Mouse (Mus musculus) kidney, embryonic 16.5 days (tissue): ENCODE data around the gene Srpk1. TPM values are rescaled to one million over a fixed set of nuclear protein-coding genes. Genes with fewer than 3 reads are reported as not detected.

Experiments used
- ATAC-seq: fragments of 200-750 bp; cut with Nextera tagmentation; 2 replicates; pipeline ENCODE4 v1.8.0; 2017; ENCODE audit warnings: moderate TSS enrichment; ENCODE audit not compliant: low FRiP score, low TSS enrichment
- H3K27ac ChIP-seq: fragments of 300-500 bp; sonication (generic); 2 replicates; pipeline ENCODE4 v1.5.1; 2014; ENCODE audit warnings: low read length
- H3K27me3 ChIP-seq: fragments of 300-500 bp; sonication (generic); 2 replicates; pipeline ENCODE4 v1.6.1; 2014; ENCODE audit warnings: low read length, control low read depth, mixed read lengths; ENCODE audit not compliant: insufficient read depth
- H3K36me3 ChIP-seq: fragments of 300-500 bp; sonication (generic); 2 replicates; pipeline ENCODE4 v1.6.1; 2014; ENCODE audit warnings: low read length, control low read depth, mixed read lengths; ENCODE audit not compliant: insufficient read depth
- H3K4me1 ChIP-seq: fragments of 300-500 bp; sonication (generic); 2 replicates; pipeline ENCODE4 v1.6.1; 2014; ENCODE audit warnings: low read length, control low read depth, mixed read lengths; ENCODE audit not compliant: insufficient read depth
- H3K4me2 ChIP-seq: fragments of 300-500 bp; sonication (generic); replicated peaks from 2 replicates; pipeline ENCODE4 v1.6.1; 2014; ENCODE audit warnings: low read depth, low read length
- H3K4me3 ChIP-seq: fragments of 300-500 bp; sonication (generic); 2 replicates; pipeline ENCODE4 v1.5.1; 2014; ENCODE audit warnings: mild to moderate bottlenecking, low read length
- H3K9ac ChIP-seq: fragments of 300-500 bp; sonication (generic); replicated peaks from 2 replicates; pipeline ENCODE4 v1.6.1; 2014; ENCODE audit warnings: low read length
- H3K9me3 ChIP-seq: fragments of 300-500 bp; sonication (generic); 2 replicates; pipeline ENCODE4 v1.6.1; 2016; ENCODE audit warnings: low read length, control low read depth
- WGBS: fragments of 180-500 bp; shearing (Covaris S2); extraction: QIAGEN DNeasy Blood & Tissue Kit; methylation state at CpG from one replicate; pipeline ENCODE4 v1.1.7; 2014; 5-methylcytosine and 5-hydroxymethylcytosine counted together
- polyA plus RNA-seq: library from polyadenylated mRNA; unstranded; fragments of >200 nt; fragmentation: Nextera tagmentation; extraction: Ambion mirVana; gene quantifications from 2 replicates; pipeline ENCODE4 v1.2.1, GENCODE M21; 2015

Srpk1 gene
- polyA plus RNA-seq, 1 experiment from 2014 or later = 73.7 TPM

GRCm38 (mm10) chr17:28637711-28638690 lies 15.5 kb upstream of the Srpk1 start:
- no peak overlapping the region for H3K4me2 ChIP-seq
- no peak overlapping the region for H3K4me3 ChIP-seq
- no peaks in the 10 kb centered on the region for H3K27me3 ChIP-seq
- no peak overlapping the region for H3K27ac ChIP-seq
- H3K9me3 ChIP-seq = no peaks in the 10 kb centered on the region
- WGBS = 86% methylated on average over 7 of the region's 7 CpGs
- no peaks in the 10 kb centered on the region for H3K4me1 ChIP-seq
- no peak for ATAC-seq
- no peak overlapping the region for H3K9ac ChIP-seq
- no peaks in the 10 kb centered on the region for H3K36me3 ChIP-seq

- Histone ChIP-seq H3K4me1 (no peaks in the 10 kb centered on the region), H3K27me3 (no peaks in the 10 kb centered on the region), H3K36me3 (no peaks in the 10 kb centered on the region), H3K4me3 (no peak overlapping the region), H3K9ac (no peak overlapping the region), H3K4me2 (no peak overlapping the region), H3K9me3 (no peaks in the 10 kb centered on the region), H3K27ac (no peak overlapping the region)
- no peak for ATAC-seq
- WGBS = 78% methylated on average over 5 of the region's 5 CpGs
Measured at GRCm38 (mm10) chr17:28635842-28636241, 13.3 kb upstream of the Srpk1 start.

GRCm38 (mm10) chr17:28629125-28629524 lies 6.6 kb upstream of the Srpk1 start:
- H3K4me1 ChIP-seq = peaks cover 7% of the 10 kb centered on the region
- no peak overlapping the region for H3K27ac ChIP-seq
- no peak overlapping the region for H3K9ac ChIP-seq
- ATAC-seq = no peak
- H3K36me3 ChIP-seq = no peaks in the 10 kb centered on the region
- WGBS = 45% methylated on average over 3 of the region's 3 CpGs
- no peak overlapping the region for H3K4me3 ChIP-seq
- no peaks in the 10 kb centered on the region for H3K9me3 ChIP-seq
- no peaks in the 10 kb centered on the region for H3K27me3 ChIP-seq
- H3K4me2 ChIP-seq = no peak overlapping the region

- Histone ChIP-seq H3K27me3 (no peaks in the 10 kb centered on the region), H3K4me2 (no peak overlapping the region), H3K36me3 (no peaks in the 10 kb centered on the region), H3K9me3 (no peaks in the 10 kb centered on the region), H3K27ac (no peak overlapping the region), H3K4me1 (peaks cover 7% of the 10 kb centered on the region), H3K9ac (no peak overlapping the region), H3K4me3 (no peak overlapping the region)
- 46% methylated on average over 10 of the region's 10 CpGs for WGBS
- ATAC-seq = peak; percentile 51; the same call in 1 of the 2 replicates
Measured at GRCm38 (mm10) chr17:28628248-28629124, 6.0 kb upstream of the Srpk1 start.

GRCm38 (mm10) chr17:28626937-28627336 lies 4.4 kb upstream of the Srpk1 start:
- no peak for ATAC-seq

GRCm38 (mm10) chr17:28625327-28625726 lies 2.8 kb upstream of the Srpk1 start:
- H3K9me3 ChIP-seq = no peaks in the 10 kb centered on the region
- no peak overlapping the region for H3K4me3 ChIP-seq
- H3K4me2 ChIP-seq = no peak overlapping the region
- ATAC-seq = no peak
- H3K36me3 ChIP-seq = no peaks in the 10 kb centered on the region
- H3K9ac ChIP-seq = no peak overlapping the region
- 89% methylated on average over 15 of the region's 15 CpGs for WGBS
- H3K27me3 ChIP-seq = no peaks in the 10 kb centered on the region
- H3K27ac ChIP-seq = no peak overlapping the region
- peaks cover 16% of the 10 kb centered on the region for H3K4me1 ChIP-seq

More at GRCm38 (mm10) chr17:28626937-28627336, 4.4 kb upstream of the Srpk1 start:
- 81% methylated on average over 2 of the region's 2 CpGs for WGBS
- H3K9me3 ChIP-seq = no peaks in the 10 kb centered on the region
- no peak overlapping the region for H3K9ac ChIP-seq
- H3K4me2 ChIP-seq = no peak overlapping the region
- H3K27ac ChIP-seq = no peak overlapping the region
- H3K4me3 ChIP-seq = no peak overlapping the region
- no peaks in the 10 kb centered on the region for H3K27me3 ChIP-seq
- no peaks in the 10 kb centered on the region for H3K36me3 ChIP-seq
- peaks cover 7% of the 10 kb centered on the region for H3K4me1 ChIP-seq

GRCm38 (mm10) chr17:28624841-28625240 lies 2.3 kb upstream of the Srpk1 start:
- H3K9ac ChIP-seq = no peak overlapping the region
- peaks cover 4% of the 10 kb centered on the region for H3K36me3 ChIP-seq
- no peak overlapping the region for H3K27ac ChIP-seq
- ATAC-seq = no peak
- H3K27me3 ChIP-seq = no peaks in the 10 kb centered on the region
- H3K4me1 ChIP-seq = peaks cover 20% of the 10 kb centered on the region
- no peak overlapping the region for H3K4me2 ChIP-seq
- H3K9me3 ChIP-seq = no peaks in the 10 kb centered on the region
- no peak overlapping the region for H3K4me3 ChIP-seq
- 80% methylated on average over 2 of the region's 2 CpGs for WGBS

- H3K4me2 ChIP-seq = peak overlapping the region; percentile 77
- no peaks in the 10 kb centered on the region for H3K9me3 ChIP-seq
- H3K27ac ChIP-seq = peak overlapping the region; percentile 88
- H3K4me1 ChIP-seq = peaks cover 13% of the 10 kb centered on the region
- no peaks in the 10 kb centered on the region for H3K27me3 ChIP-seq
- ATAC-seq = peak; percentile 73
- peak overlapping the region; percentile 94 for H3K9ac ChIP-seq
- under 1% methylated on average over 58 of the region's 78 CpGs for WGBS
- peaks cover 12% of the 10 kb centered on the region for H3K36me3 ChIP-seq
- peak overlapping the region; percentile 95 for H3K4me3 ChIP-seq
Measured at GRCm38 (mm10) chr17:28621381-28622299, 869 bp downstream of the Srpk1 start.

- no peak overlapping the region for H3K4me3 ChIP-seq
- H3K4me1 ChIP-seq = peaks cover 13% of the 10 kb centered on the region
- H3K4me2 ChIP-seq = no peak overlapping the region
- H3K27ac ChIP-seq = no peak overlapping the region
- H3K9me3 ChIP-seq = no peaks in the 10 kb centered on the region
- H3K27me3 ChIP-seq = no peaks in the 10 kb centered on the region
- 90% methylated on average over 1 of the region's 1 CpGs for WGBS
- peaks cover 27% of the 10 kb centered on the region for H3K36me3 ChIP-seq
- ATAC-seq = no peak
- H3K9ac ChIP-seq = no peak overlapping the region
Measured at GRCm38 (mm10) chr17:28618775-28619174, 3.7 kb downstream of the Srpk1 start.
